Mouse (Mus musculus): ENCODE data around the gene Hoxd13.

Gene Hoxd13

DNA sequence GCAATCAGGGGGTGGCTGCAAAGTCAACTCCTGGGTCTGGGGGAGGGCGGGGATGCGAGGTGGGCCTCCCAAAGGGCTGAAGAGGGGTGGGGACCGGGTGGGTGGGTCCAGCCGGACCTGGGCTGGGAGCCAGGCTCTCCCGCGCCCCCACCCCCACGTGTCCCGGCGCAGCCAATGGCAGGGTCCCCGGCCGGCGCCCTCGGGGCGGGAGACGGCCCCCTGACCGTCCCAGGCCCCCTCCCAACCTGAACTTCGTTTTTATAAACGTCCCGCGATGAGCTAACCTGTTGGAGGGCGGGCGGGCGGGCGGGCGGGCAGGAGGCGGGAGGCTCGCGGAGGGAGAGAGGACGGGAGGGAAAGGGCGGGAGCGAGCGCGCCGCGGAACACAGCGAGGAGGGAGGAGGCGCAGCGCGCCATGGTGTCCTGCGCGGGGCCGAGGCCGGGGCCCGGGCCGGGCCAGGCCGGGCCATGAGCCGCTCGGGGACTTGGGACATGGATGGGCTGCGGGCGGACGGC is at the start of gene Hoxd13:
Hoxd13 (plus strand) TSS at position 469 of the 516 bp plus-strand sequence.
- no peak for DNase-seq (ENCODE audit: low spot score in 2 of 2)

DNA sequence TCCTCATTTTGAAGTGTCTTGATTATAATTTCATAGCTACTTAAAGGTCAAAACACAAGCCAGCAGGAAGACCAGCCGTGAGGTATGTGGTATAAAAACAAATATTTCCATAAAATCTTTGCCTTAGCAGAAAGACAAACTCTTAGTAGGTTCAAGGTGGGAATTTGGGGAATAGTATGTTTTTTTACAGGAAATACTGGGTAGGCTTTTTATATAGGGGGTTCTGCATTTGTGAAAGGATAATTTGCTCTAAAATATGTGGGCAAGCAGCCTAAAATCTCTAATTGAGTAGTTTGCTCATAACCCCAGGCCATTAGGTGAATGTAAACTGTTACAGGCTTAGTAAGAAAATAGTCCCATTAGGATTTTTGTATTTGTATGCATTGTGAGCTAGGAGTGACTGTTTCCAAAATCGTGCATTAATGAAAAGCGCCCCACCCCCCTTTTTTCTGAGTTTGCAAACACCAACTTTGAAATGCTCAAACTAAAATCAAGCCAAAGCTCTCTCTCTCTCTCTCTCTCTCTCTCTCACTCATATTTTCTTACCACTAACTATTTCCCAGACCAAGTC is 48.3 kb upstream of the Hoxd13 start:
- DNase-seq (ENCODE audit: low spot score in 2 of 2), result no peak

DNA sequence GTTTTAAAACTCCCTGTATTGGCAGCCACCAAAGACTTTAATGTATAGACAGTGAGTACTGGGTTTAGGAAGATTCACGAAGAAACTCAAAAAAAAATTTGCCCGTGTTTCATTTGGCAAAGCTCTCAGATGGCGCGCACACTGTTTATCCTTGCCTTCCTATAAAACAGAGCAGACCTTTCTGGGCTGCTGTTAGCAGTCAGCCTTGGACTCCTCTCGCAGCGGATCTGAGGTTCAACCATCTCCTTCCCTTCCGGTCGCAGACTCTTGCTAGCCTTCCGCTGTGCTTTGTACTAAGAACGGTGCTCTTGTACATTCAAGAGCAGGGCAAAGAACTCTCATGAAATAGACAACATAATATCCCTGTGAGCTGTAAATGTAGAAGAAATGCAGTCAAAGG is 47.7 kb upstream of the Hoxd13 start:
- DNase-seq (ENCODE audit: low spot score in 2 of 2), result no peak

- no peak for DNase-seq (ENCODE audit: low spot score in 2 of 2)
Measured at GRCm38 (mm10) chr2:74635412-74635811, 32.7 kb upstream of the Hoxd13 start.

DNA sequence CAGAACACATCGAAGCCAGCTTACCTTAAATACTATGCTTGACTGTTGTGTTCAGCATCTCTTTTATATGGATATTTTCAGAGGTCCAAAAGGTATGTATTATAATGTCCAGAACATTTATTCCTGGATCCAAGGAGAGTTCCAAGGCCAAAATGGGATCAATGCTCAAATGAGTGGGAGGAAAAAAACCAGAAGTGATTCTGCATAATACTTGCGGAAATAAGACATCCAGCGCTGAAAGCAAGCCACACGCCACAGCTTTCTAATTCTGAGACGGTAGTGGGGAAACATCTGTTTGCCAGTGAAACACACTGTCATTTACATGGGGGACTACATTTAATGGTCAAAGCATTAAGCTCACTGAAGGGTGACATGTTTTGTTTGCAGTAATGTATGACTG is 25.7 kb upstream of the Hoxd13 start:
- DNase-seq (ENCODE audit: low spot score in 2 of 2), result no peak

GRCm38 (mm10) chr2:74645631-74646030 is 22.5 kb upstream of the Hoxd13 start:
- no peak for DNase-seq (ENCODE audit: low spot score in 2 of 2)

DNA sequence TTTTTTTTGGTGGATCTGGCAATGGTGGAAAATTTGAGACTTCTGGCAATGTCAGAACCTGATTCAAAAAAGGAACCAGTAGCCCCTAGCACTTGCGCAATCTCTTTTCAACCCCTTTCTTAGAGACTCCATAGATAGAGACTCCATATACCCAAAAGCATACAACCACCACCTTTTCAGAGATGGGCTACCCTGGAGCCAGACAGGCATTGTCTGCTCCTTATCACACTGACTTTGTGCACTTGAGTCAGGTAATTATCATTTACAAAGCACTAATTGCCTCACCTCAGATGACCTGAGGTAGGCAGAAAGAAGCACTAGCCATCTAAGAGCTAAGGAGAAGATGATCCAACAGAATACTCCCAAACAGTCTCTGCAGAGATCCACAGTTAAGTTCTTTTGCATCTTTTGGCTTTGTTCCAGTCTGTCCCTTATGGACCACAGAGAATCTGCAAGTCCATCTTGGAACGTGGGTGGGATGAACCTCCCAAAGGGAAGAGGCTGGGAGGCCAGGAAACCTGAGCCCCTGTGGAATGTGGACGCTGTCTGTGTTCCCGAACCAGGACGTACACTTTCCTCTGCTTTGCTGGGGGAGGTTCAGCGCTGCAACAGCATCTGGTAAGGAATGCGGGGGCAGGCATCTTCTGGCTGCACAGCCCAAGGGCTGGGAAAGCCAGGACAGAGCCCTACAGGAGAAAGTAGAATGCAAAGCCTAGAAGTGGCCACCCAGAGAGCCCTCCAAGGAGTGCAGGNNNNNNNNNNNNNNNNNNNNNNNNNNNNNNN is 20.8 kb upstream of the Hoxd13 start:
- DNase-seq (ENCODE audit: low spot score in 2 of 2), result no peak

GRCm38 (mm10) chr2:74652996-74653340 is 15.1 kb upstream of the Hoxd13 start:
- no peak for DNase-seq (ENCODE audit: low spot score in 2 of 2)

DNA sequence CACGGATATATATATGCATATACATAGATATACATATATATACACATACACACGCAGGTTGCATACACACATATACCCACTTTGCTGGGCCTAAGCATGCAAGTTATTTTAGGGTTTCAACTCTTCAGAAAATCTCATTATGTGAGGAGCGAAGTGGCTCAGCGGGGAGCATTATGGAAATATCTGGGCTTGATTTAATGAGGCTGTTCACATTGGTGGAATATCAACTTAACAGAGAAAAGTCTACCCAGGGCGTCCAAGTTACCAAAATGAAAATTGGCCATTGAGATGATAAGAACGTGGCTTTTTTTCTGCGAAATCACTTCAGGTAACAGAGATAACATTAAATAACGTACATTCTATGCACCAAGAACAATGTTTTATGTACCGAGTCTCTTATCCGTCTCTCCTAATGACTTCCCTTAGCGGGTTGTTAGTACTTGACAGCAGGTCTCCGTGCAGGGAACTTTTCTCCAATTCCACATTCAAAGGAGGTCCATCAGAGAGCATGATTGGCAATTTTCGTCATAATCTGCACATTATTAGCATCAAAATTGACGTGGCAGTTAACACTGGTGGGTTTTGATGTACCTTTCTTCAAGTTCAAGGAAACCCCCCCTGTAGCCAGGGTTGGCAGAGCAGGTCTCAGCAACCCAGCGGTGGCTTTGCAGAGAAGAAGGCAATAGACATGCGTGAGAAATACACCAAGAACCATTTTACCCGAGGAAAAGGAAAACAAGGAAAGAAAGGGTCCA is 14.2 kb upstream of the Hoxd13 start:
- DNase-seq (ENCODE audit: low spot score in 2 of 2), result no peak

- DNase-seq (ENCODE audit: low spot score in 2 of 2), result no peak
Measured at GRCm38 (mm10) chr2:74654743-74655419, 13.2 kb upstream of the Hoxd13 start.

DNA sequence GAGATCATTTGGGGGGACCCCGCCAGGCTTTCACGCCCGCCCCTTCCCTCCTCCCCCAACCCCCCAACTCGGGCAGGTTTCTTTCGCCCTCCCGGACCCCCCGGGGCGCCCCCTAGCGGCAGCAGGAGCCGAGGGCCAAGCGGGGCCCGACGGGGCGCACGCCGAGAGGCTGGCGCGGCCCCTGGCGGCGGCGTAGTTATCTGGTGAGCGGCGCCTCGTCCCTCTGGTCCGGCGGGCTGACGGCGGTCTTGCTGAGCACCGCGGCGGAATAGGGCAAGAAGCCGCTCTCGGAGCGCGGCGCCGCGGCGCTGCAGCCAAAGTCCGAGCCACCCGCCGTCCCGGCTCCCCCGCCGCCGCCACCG is 12.7 kb upstream of the Hoxd13 start:
- DNase-seq (ENCODE audit: low spot score in 2 of 2), result no peak

GRCm38 (mm10) chr2:74655821-74656631 is 12.1 kb upstream of the Hoxd13 start:
- no peak for DNase-seq (ENCODE audit: low spot score in 2 of 2)

DNA sequence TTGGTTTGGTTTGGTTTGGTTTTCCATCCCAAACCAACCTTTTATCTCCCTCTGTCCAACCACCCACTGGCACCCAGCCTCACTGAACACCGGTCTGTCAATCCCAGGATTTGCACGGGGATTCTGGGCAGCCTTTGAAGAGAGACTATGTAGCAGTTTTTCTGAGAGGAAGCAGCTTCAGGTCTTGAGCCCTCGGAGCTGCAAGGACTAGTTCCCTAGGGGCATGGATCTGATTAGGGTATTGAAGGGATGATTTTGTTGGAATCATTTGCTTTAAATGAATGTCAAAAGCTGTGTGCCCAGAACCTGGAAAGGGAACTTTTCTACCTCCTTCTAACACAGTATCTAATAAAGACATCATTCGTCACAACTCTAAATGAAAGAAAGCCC is 11.5 kb upstream of the Hoxd13 start:
- DNase-seq (ENCODE audit: low spot score in 2 of 2), result no peak

- no peak for DNase-seq (ENCODE audit: low spot score in 2 of 2)
Measured at GRCm38 (mm10) chr2:74657251-74658023, 10.7 kb upstream of the Hoxd13 start.

DNA sequence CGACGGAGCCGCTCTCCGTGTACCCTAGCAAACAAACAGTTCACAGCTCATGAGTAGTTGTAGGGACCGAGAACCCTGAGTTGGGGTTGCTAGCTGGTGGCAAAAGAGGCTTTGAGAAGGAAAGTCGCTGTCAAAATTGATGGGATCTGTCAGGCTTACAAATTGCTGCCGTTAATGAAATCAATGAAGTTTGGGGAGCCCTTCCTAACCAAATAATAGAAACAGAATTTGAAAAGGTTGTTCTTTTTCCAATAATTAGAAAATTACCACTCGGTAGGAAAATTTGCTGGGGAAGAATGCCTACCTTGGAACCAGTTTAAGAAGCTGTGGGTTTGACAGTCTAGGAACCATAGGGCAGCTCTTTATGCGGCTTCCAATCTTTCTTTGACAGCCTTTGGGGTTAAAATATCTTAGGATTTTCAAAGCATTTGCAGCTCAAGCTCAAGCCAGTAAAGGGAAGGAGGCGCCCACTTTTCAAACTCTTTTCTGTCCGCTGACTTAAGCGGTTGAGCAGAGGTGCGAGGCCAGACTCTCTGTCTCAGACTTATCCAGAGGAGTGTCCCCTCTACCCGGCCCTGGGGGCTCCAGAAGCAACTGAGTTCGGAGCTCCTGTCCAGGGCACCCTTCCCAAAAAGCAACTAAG is 10.0 kb upstream of the Hoxd13 start:
- no peak for DNase-seq (ENCODE audit: low spot score in 2 of 2)

- no peak for DNase-seq (ENCODE audit: low spot score in 2 of 2)
Measured at GRCm38 (mm10) chr2:74658667-74659371, 9.3 kb upstream of the Hoxd13 start.

GRCm38 (mm10) chr2:74659507-74660005 is 8.6 kb upstream of the Hoxd13 start, which contains the start of gene Evx2:
Gene Evx2 (minus strand): TSS chr2:74659557.
- DNase-seq (ENCODE audit: low spot score in 2 of 2), result no peak

DNA sequence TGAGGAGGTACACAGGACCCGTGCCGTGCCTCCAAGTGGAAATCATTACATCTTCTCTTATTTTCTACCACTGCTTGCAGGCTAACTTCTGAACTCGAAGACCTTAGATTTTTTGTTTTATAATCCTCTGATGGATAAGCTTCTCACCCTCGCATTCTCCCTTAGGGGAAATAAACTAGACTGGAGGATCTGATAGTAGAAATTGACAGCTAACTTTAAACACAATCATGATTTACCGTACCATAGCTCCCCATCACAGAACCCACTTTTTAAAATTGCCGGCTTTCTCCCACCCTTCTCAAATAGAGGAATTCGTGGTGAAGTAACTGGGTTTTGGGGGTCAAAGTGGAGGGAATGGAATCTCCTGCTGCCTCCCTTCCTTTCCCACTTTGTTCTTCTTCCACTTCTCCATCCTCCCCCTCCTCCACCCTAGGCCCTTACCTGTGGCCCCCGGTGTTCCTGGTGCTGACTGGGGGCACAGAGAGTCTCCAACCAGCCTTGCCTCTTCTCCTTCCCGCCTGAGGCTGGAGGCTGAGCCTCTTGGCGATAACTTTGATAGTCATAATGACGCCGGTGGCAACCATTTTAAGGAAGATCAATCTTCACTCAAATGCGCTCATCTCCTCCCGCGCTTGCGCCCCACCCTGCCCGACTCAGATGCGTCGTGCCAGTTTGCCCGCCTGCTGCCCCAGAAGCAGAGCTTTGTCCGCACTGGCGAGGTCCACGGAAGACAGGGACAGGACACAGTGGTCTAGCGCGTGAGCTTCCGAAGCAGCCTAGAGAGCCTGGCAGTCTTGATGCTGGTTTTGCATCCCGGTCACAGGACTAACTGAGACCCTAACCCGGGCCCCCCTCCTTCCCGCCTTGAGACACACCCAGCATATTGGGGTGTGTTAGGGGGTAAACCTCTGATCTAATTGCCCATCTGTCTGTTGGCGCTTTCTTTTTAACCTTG is 7.4 kb upstream of the Hoxd13 start:
- no peak for DNase-seq (ENCODE audit: low spot score in 2 of 2)
